Mouse (Mus musculus): ENCODE results near the gene Kbtbd6. TPM values are rescaled to one million over a fixed set of nuclear protein-coding genes. Genes with fewer than 3 reads are reported as not detected.
A peak's percentile ranks its signal among the peaks of the same experiment; 100 is the strongest.
"Not testable (repeated sequence)": the region's sequence is repeated elsewhere in the genome, so short reads cannot be mapped to it uniquely, and the experiment has no call there.

Gene Kbtbd6
- total RNA-seq, 2 experiments from 2014 or later: 0.20 TPM; not detected in 1

GRCm38 (mm10) chr14:79445055-79445620, 6.5 kb upstream of the Kbtbd6 start:
- intact Hi-C loops (cut with DNase I): no loop called here
- Histone ChIP-seq H3K4me3 (no peak overlapping the region), H3K27ac (no peak overlapping the region)
- TF ChIP-seq CTCF (IDR thresholded peaks at IDR 0.05): no peak
- no peak for DNase-seq

GRCm38 (mm10) chr14:79452591-79452934, 928 bp downstream of the Kbtbd6 start:
- intact Hi-C loops (cut with DNase I); H3K4me3 ChIP-seq; DNase-seq; H3K27ac ChIP-seq: not testable (repeated sequence)

GRCm38 (mm10) chr14:79460401-79460800, 8.8 kb downstream of the Kbtbd6 start:
- H3K4me3 ChIP-seq: no peak overlapping the region
- intact Hi-C loops (cut with DNase I): no loop called here
- H3K27ac ChIP-seq: no peak overlapping the region
- TF ChIP-seq CTCF (IDR thresholded peaks at IDR 0.05): no peak
- no peak for DNase-seq

GRCm38 (mm10) chr14:79460988-79461387, 9.4 kb downstream of the Kbtbd6 start:
- intact Hi-C loops (cut with DNase I): no loop called here
- no peak for DNase-seq
- no peak overlapping the region for H3K4me3 ChIP-seq
- no peak for TF ChIP-seq CTCF (IDR thresholded peaks at IDR 0.05)
- H3K27ac ChIP-seq: no peak overlapping the region

- H3K4me3 ChIP-seq: no peak overlapping the region
- intact Hi-C loops (cut with DNase I): loop anchor here (5.0 kb wide), 1 partner anchor 343 kb away; no protein-coding TSS in a partner anchor
- TF ChIP-seq CTCF (IDR thresholded peaks at IDR 0.05): no peak
- no peak overlapping the region for H3K27ac ChIP-seq
- no peak for DNase-seq
Measured at GRCm38 (mm10) chr14:79465623-79466022, 14.0 kb downstream of the Kbtbd6 start.

GRCm38 (mm10) chr14:79467621-79468020, 16.0 kb downstream of the Kbtbd6 start:
- intact Hi-C loops (cut with DNase I): loop anchor here (2.0 to 5.0 kb wide), 2 partner anchors 71 to 345 kb away; partner anchors contain the start of gene Mtrf1
- DNase-seq: peak; percentile 71
- Histone ChIP-seq H3K27ac (no peak overlapping the region), H3K4me3 (no peak overlapping the region)
- peak; percentile 82 for TF ChIP-seq CTCF (IDR thresholded peaks at IDR 0.05)

GRCm38 (mm10) chr14:79473384-79473783, 21.7 kb downstream of the Kbtbd6 start:
- DNase-seq: no peak
- intact Hi-C loops (cut with DNase I): no loop called here
- TF ChIP-seq CTCF (IDR thresholded peaks at IDR 0.05): no peak

GRCm38 (mm10) chr14:79480624-79481338, 29.1 kb downstream of the Kbtbd6 start, which contains the start of gene Elf1:
Elf1 (plus strand) TSS chr14:79481194.
- intact Hi-C loops (cut with DNase I): loop anchor here (2.0 to 5.0 kb wide), 2 partner anchors 88 to 108 kb away; partner anchors contain the start of gene Naa16
- TF ChIP-seq CTCF (IDR thresholded peaks at IDR 0.05): peak; percentile 23
- peak within 1 kb of the TSS; percentile 100 for H3K4me3 ChIP-seq
- DNase-seq: peak; percentile 98
- H3K27ac ChIP-seq: peak within 1 kb of the TSS; percentile 100

More at GRCm38 (mm10) chr14:79473384-79473783, 21.7 kb downstream of the Kbtbd6 start:
- no peak overlapping the region for H3K4me3 ChIP-seq
- no peak overlapping the region for H3K27ac ChIP-seq

GRCm38 (mm10) chr14:79481339-79482151, 29.9 kb downstream of the Kbtbd6 start, which contains the start of gene Wbp4:
Wbp4 (minus strand) TSS chr14:79481520.
- no peak for TF ChIP-seq CTCF (IDR thresholded peaks at IDR 0.05)
- peak within 1 kb of the TSS; percentile 100 for H3K27ac ChIP-seq
- peak; percentile 92 for DNase-seq
- peak within 1 kb of the TSS; percentile 100 for H3K4me3 ChIP-seq
- intact Hi-C loops (cut with DNase I): loop anchor here (2.0 to 5.0 kb wide), 2 partner anchors 89 to 107 kb away; partner anchors contain the start of gene Naa16

GRCm38 (mm10) chr14:79482251-79482661, 30.6 kb downstream of the Kbtbd6 start:
- TF ChIP-seq CTCF (IDR thresholded peaks at IDR 0.05): no peak
- DNase-seq: no peak
- intact Hi-C loops (cut with DNase I): loop anchor here (5.0 kb wide), 1 partner anchor 90 kb away; the partner anchor contains the start of gene Naa16
- H3K27ac ChIP-seq: peak overlapping the region; percentile 100
- H3K4me3 ChIP-seq: peak overlapping the region; percentile 100

GRCm38 (mm10) chr14:79482747-79483355, 31.2 kb downstream of the Kbtbd6 start:
- DNase-seq: no peak
- no peak for TF ChIP-seq CTCF (IDR thresholded peaks at IDR 0.05)
- Histone ChIP-seq H3K4me3 (peak overlapping the region; percentile 100), H3K27ac (peak overlapping the region; percentile 100)
- intact Hi-C loops (cut with DNase I): loop anchor here (5.0 kb wide), 1 partner anchor 91 kb away; the partner anchor contains the start of gene Naa16

GRCm38 (mm10) chr14:79483611-79484120, 32.0 kb downstream of the Kbtbd6 start:
- Histone ChIP-seq H3K27ac (peak overlapping the region; percentile 100), H3K4me3 (peak overlapping the region; percentile 100)
- DNase-seq: no peak
- no peak for TF ChIP-seq CTCF (IDR thresholded peaks at IDR 0.05)
- intact Hi-C loops (cut with DNase I): loop anchor here (5.0 kb wide), 1 partner anchor 91 kb away; the partner anchor contains the start of gene Naa16

Data from gastrocnemius, adult 2 months (tissue).